Mouse (Mus musculus) 3T3-L1 (cell line): ENCODE results near the gene Fcgrt.
A peak's percentile ranks its signal among the peaks of the same experiment; 100 is the strongest.

Source experiments
- DNase-seq: peaks from one replicate; pipeline ENCODE4 v3.0.0-alpha.2; 2015; ENCODE audit warnings: low read depth, low spot score

The Fcgrt gene

GRCm38 (mm10) chr7:45056329-45056971, 47.2 kb downstream of the Fcgrt start:
- no peak for DNase-seq

GRCm38 (mm10) chr7:45053931-45054510, 49.6 kb downstream of the Fcgrt start:
- DNase-seq, result peak; percentile 98

- peak; percentile 73 for DNase-seq
Measured at GRCm38 (mm10) chr7:45053117-45053930, 50.3 kb downstream of the Fcgrt start.

GRCm38 (mm10) chr7:45052862-45053116, 50.9 kb downstream of the Fcgrt start, which contains the start of gene Prr12:
TSS of gene Prr12 (minus strand) at chr7:45052881.
- no peak for DNase-seq

- DNase-seq, result peak; percentile 49
Measured at GRCm38 (mm10) chr7:45052181-45052861, 51.3 kb downstream of the Fcgrt start.

GRCm38 (mm10) chr7:45051601-45051974, 52.1 kb downstream of the Fcgrt start:
- DNase-seq, result peak; percentile 23

- DNase-seq, result peak; percentile 89
Measured at GRCm38 (mm10) chr7:45050945-45051600, 52.6 kb downstream of the Fcgrt start.

GRCm38 (mm10) chr7:45048923-45049657, 54.6 kb downstream of the Fcgrt start:
- no peak for DNase-seq

- DNase-seq, result no peak
Measured at GRCm38 (mm10) chr7:45048001-45048890, 55.4 kb downstream of the Fcgrt start.

- DNase-seq, result no peak
Measured at GRCm38 (mm10) chr7:45047491-45047890, 56.2 kb downstream of the Fcgrt start.

GRCm38 (mm10) chr7:45046853-45047350, 56.7 kb downstream of the Fcgrt start:
- DNase-seq, result no peak

- DNase-seq, result no peak
Measured at GRCm38 (mm10) chr7:45045741-45046140, 57.9 kb downstream of the Fcgrt start.

- DNase-seq, result no peak
Measured at GRCm38 (mm10) chr7:45043307-45043706, 60.3 kb downstream of the Fcgrt start.
